Mouse (Mus musculus): ENCODE results near the gene Cryba4. TPM values are rescaled to one million over a fixed set of nuclear protein-coding genes. Genes with fewer than 3 reads are reported as not detected.

Gene Cryba4
- polyA plus RNA-seq, 1 experiment = 2.8 TPM

DNA sequence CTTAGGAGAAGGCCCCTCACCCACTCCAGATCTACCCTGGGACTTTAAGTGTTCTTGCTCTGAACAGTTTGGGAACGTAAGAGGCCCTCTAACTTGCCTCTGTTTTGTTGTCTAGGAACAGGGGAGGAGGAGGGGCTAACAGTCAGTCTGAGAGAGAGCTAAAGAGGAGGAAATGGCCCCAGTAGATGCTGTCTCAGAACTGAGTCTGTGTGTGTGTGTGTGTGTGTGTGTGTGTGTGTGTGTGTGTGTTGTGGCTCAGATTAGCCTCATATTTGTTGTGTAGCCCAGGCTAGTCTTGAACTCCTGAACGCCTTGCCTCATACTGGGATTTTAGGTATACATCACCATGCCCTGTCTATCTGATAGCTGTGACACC lies 34.3 kb upstream of the Cryba4 start:
- no peak overlapping the region for H3ac ChIP-seq (ENCODE audit: control insufficient read depth, insufficient read length)
- H3K27me3 ChIP-seq (ENCODE audit: control insufficient read depth, insufficient read depth, insufficient read length) = no peaks in the 10 kb centered on the region
- peaks cover 4% of the 10 kb centered on the region for H3K36me3 ChIP-seq (ENCODE audit: control insufficient read depth, insufficient read depth)
- TF ChIP-seq SRF (IDR thresholded peaks at IDR 0.05; ENCODE audit: control insufficient read depth, insufficient read length, low read depth) (no peak), REST (IDR thresholded peaks at IDR 0.05; ENCODE audit: insufficient read depth, insufficient read length) (no peak), MYOG (IDR thresholded peaks at IDR 0.05; ENCODE audit: control insufficient read depth in 1 of 3, insufficient read depth in 1 of 3, insufficient read length in 2 of 3, low read depth in 2 of 3) (no peak), POLR2AphosphoS2 (IDR thresholded peaks at IDR 0.05; ENCODE audit: insufficient read length, low read depth) (no peak), POLR2A (IDR thresholded peaks at IDR 0.05; ENCODE audit: insufficient read length, low read depth) (no peak), CEBPB (IDR thresholded peaks at IDR 0.05; ENCODE audit: insufficient read depth, poor library complexity, severe bottlenecking) (no peak), E2F4 (IDR thresholded peaks at IDR 0.05; ENCODE audit: insufficient read depth) (no peak), MYOD1 (IDR thresholded peaks at IDR 0.05; ENCODE audit: control insufficient read depth in 1 of 3, insufficient read length in 2 of 3, low read depth in 2 of 3) (no peak), TCF3 (IDR thresholded peaks at IDR 0.05; ENCODE audit: insufficient read length, low read depth) (no peak), TCF12 (IDR thresholded peaks at IDR 0.05; ENCODE audit: insufficient read depth, poor library complexity, severe bottlenecking) (no peak), MAX (IDR thresholded peaks at IDR 0.05; ENCODE audit: low read depth) (no peak), USF1 (IDR thresholded peaks at IDR 0.05; ENCODE audit: low read depth) (no peak)
- no peak overlapping the region for H3K4me2 ChIP-seq (ENCODE audit: low read depth)
- H3K79me2 ChIP-seq (ENCODE audit: control insufficient read depth, insufficient read depth) = peaks cover 94% of the 10 kb centered on the region
- H3K4me3 ChIP-seq = no peak overlapping the region

DNA sequence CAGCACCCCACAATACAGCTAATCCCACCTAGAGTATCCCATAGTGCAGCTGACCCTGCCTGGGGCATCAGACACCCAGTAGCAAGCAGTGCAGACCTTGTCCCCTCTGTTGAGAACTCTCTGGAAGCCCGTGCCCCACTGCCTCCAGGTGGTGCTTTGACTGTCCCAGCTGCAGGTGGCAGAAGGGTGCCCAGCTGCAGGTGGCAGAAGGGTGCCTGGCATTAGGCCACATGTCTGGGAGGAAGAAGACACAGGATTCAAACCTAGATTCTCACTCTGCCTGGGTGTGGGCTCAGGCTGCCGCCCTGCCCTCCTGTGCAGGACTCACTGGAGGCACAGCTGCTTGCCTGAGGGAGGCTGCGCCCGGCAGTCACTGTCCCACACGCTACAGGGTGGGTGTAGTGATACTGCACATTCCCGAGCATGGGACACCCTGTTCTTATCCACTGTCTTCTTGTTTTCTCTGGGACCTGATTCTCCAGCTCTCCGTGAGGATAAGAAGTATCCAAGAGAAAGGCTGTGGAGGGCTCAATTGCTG lies 33.3 kb upstream of the Cryba4 start:
- TF ChIP-seq MYOD1 (IDR thresholded peaks at IDR 0.05; ENCODE audit: control insufficient read depth in 1 of 3, insufficient read length in 2 of 3, low read depth in 2 of 3) (peak in 2 of 3 experiments; percentile 45 to 80), USF1 (IDR thresholded peaks at IDR 0.05; ENCODE audit: low read depth) (no peak), CEBPB (IDR thresholded peaks at IDR 0.05; ENCODE audit: insufficient read depth, poor library complexity, severe bottlenecking) (no peak), TCF12 (IDR thresholded peaks at IDR 0.05; ENCODE audit: insufficient read depth, poor library complexity, severe bottlenecking) (no peak), SRF (IDR thresholded peaks at IDR 0.05; ENCODE audit: control insufficient read depth, insufficient read length, low read depth) (no peak), MAX (IDR thresholded peaks at IDR 0.05; ENCODE audit: low read depth) (no peak), E2F4 (IDR thresholded peaks at IDR 0.05; ENCODE audit: insufficient read depth) (no peak), REST (IDR thresholded peaks at IDR 0.05; ENCODE audit: insufficient read depth, insufficient read length) (no peak), TCF3 (IDR thresholded peaks at IDR 0.05; ENCODE audit: insufficient read length, low read depth) (no peak), MYOG (IDR thresholded peaks at IDR 0.05; ENCODE audit: control insufficient read depth in 1 of 3, insufficient read depth in 1 of 3, insufficient read length in 2 of 3, low read depth in 2 of 3) (peak in 2 of 3 experiments; percentile 76 to 91), POLR2AphosphoS2 (IDR thresholded peaks at IDR 0.05; ENCODE audit: insufficient read length, low read depth) (no peak), POLR2A (IDR thresholded peaks at IDR 0.05; ENCODE audit: insufficient read length, low read depth) (no peak)
- Histone ChIP-seq H3K4me3 (no peak overlapping the region), H3K36me3 (ENCODE audit: control insufficient read depth, insufficient read depth) (peaks cover 4% of the 10 kb centered on the region), H3K4me2 (ENCODE audit: low read depth) (no peak overlapping the region), H3ac (ENCODE audit: control insufficient read depth, insufficient read length) (no peak overlapping the region), H3K79me2 (ENCODE audit: control insufficient read depth, insufficient read depth) (peaks cover 94% of the 10 kb centered on the region), H3K27me3 (ENCODE audit: control insufficient read depth, insufficient read depth, insufficient read length) (no peaks in the 10 kb centered on the region)

DNA sequence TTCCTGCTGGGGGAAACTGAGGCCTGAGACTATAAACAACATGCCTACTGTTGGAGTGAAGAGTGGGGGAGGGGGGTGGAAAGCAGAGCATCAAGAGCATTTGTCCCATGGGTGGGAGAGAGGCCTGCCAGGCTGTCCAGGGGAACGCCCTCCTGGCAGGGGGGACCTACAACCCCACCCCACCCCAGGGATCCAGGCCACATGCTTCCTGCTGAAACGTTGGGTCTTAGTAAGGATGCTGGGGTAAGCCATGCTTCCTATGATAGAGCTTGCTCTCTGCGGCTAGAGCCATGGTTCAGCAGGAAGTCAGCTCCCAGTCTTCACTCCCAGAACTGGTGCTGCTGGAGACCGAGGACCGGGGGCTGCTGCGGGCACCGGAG lies 31.9 kb upstream of the Cryba4 start:
- peaks cover 88% of the 10 kb centered on the region for H3K79me2 ChIP-seq (ENCODE audit: control insufficient read depth, insufficient read depth)
- no peak overlapping the region for H3ac ChIP-seq (ENCODE audit: control insufficient read depth, insufficient read length)
- H3K4me2 ChIP-seq (ENCODE audit: low read depth) = no peak overlapping the region
- H3K27me3 ChIP-seq (ENCODE audit: control insufficient read depth, insufficient read depth, insufficient read length) = no peaks in the 10 kb centered on the region
- H3K4me3 ChIP-seq = no peak overlapping the region
- no peak for TF ChIP-seq POLR2A (IDR thresholded peaks at IDR 0.05; ENCODE audit: insufficient read length, low read depth)
- TF ChIP-seq MAX (IDR thresholded peaks at IDR 0.05; ENCODE audit: low read depth) = no peak
- TF ChIP-seq MYOD1 (IDR thresholded peaks at IDR 0.05; ENCODE audit: control insufficient read depth in 1 of 3, insufficient read length in 2 of 3, low read depth in 2 of 3) = no peak
- H3K36me3 ChIP-seq (ENCODE audit: control insufficient read depth, insufficient read depth) = peaks cover 4% of the 10 kb centered on the region

DNA sequence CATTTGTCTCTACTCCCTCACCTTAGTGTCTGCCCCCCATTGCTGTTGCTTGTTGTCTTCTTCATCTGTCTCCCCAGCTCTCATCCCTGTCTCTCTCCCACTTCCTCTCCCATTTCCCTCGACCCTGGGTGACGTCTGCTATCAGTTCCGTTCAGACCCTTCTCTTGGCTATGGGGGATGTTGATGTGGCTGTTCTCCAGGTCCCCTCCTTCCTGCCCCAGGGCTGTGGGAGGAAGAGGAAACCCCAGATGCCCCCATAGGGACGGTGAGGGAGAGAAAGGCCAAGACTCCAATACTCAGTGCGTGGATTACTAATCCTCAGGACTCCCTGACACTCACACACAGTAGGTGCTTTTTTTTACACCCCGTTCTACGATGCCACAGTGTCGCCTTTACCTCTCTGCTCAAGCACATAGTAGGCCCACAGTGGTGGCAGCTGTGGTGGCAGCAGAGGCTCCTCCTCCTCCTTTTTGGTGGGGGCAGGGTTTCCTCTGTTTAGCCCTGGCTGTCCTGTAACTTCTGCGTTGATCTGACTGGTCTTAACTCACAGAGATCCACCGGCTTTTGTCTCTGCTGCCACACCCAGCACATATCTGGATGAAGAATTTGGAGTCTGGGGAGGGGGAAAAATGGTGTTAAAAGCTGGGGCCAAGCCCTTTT lies 31.4 kb upstream of the Cryba4 start:
- H3K4me2 ChIP-seq (ENCODE audit: low read depth) = no peak overlapping the region
- no peak for TF ChIP-seq POLR2A (IDR thresholded peaks at IDR 0.05; ENCODE audit: insufficient read length, low read depth)
- TF ChIP-seq TCF12 (IDR thresholded peaks at IDR 0.05; ENCODE audit: insufficient read depth, poor library complexity, severe bottlenecking) = no peak

DNA sequence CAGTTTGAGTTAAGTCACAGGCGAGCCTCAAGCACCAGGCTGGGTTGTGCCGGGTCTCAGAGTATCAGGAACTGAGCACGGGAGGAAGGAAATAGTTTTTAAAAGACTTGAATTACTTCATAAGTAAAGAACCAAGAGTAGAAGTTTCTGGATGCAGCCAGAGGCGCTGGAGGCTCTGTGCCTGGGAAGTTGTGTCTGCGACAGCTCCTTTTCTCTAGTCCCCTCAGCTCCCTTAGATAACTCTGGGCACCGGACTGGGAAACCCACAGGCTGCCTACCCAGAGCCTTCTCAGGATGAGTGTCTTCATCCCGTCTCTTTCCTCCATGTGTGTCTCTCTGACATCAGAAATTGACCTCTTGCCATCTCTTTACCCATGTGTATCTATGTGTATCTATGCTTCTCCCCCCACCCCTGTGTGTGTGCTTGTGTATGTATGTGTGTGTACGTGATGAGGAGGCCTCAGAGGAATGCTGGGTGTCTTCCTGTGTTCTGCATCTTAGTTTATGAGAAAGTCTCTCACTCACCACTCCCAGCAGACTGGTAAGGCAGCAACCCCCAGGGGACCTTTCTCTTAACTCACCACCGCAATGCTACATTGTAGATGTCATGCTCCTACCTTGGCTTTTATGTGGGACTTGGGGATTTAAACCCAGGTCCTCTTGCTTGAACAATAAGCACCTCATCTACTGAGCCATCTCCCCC lies 30.6 kb upstream of the Cryba4 start:
- Histone ChIP-seq H3K4me2 (ENCODE audit: low read depth) (no peak overlapping the region), H3K27me3 (ENCODE audit: control insufficient read depth, insufficient read depth, insufficient read length) (no peaks in the 10 kb centered on the region), H3K79me2 (ENCODE audit: control insufficient read depth, insufficient read depth) (peaks cover 88% of the 10 kb centered on the region), H3K36me3 (ENCODE audit: control insufficient read depth, insufficient read depth) (peaks cover 4% of the 10 kb centered on the region), H3K4me3 (no peak overlapping the region), H3ac (ENCODE audit: control insufficient read depth, insufficient read length) (no peak overlapping the region)
- no peak for TF ChIP-seq REST (IDR thresholded peaks at IDR 0.05; ENCODE audit: insufficient read depth, insufficient read length)
- TF ChIP-seq E2F4 (IDR thresholded peaks at IDR 0.05; ENCODE audit: insufficient read depth) = no peak
- TF ChIP-seq POLR2A (IDR thresholded peaks at IDR 0.05; ENCODE audit: insufficient read length, low read depth) = no peak
- no peak for TF ChIP-seq MYOG (IDR thresholded peaks at IDR 0.05; ENCODE audit: control insufficient read depth in 1 of 3, insufficient read depth in 1 of 3, insufficient read length in 2 of 3, low read depth in 2 of 3)
- TF ChIP-seq POLR2AphosphoS2 (IDR thresholded peaks at IDR 0.05; ENCODE audit: insufficient read length, low read depth) = no peak
- TF ChIP-seq TCF12 (IDR thresholded peaks at IDR 0.05; ENCODE audit: insufficient read depth, poor library complexity, severe bottlenecking) = no peak
- no peak for TF ChIP-seq CEBPB (IDR thresholded peaks at IDR 0.05; ENCODE audit: insufficient read depth, poor library complexity, severe bottlenecking)
- no peak for TF ChIP-seq TCF3 (IDR thresholded peaks at IDR 0.05; ENCODE audit: insufficient read length, low read depth)
- no peak for TF ChIP-seq USF1 (IDR thresholded peaks at IDR 0.05; ENCODE audit: low read depth)
- no peak for TF ChIP-seq SRF (IDR thresholded peaks at IDR 0.05; ENCODE audit: control insufficient read depth, insufficient read length, low read depth)
- TF ChIP-seq MAX (IDR thresholded peaks at IDR 0.05; ENCODE audit: low read depth) = no peak
- TF ChIP-seq MYOD1 (IDR thresholded peaks at IDR 0.05; ENCODE audit: control insufficient read depth in 1 of 3, insufficient read length in 2 of 3, low read depth in 2 of 3) = no peak

More for the DNA sequence above, 31.4 kb upstream of the Cryba4 start:
- Histone ChIP-seq H3K27me3 (ENCODE audit: control insufficient read depth, insufficient read depth, insufficient read length) (no peaks in the 10 kb centered on the region), H3K36me3 (ENCODE audit: control insufficient read depth, insufficient read depth) (peaks cover 4% of the 10 kb centered on the region), H3ac (ENCODE audit: control insufficient read depth, insufficient read length) (no peak overlapping the region), H3K79me2 (ENCODE audit: control insufficient read depth, insufficient read depth) (peaks cover 88% of the 10 kb centered on the region), H3K4me3 (no peak overlapping the region)
